Mouse (Mus musculus) G1E (cell line): ENCODE measurements at regions not wholly inside any gene's neighbourhood (a gene's known extent, or its start where the extent isn't known, plus 50 kb on each side); places are given as distances from the start of the nearest gene placed in this dataset.

Experiments used
- ATAC-seq: 2 replicates; pipeline ENCODE4 v1.8.0; 2016; ENCODE audit warnings: mild to moderate bottlenecking; ENCODE audit not compliant: insufficient number of reproducible peaks, poor library complexity, low FRiP score, severe bottlenecking; ENCODE audit errors: extremely low read depth
- DNase-seq: peaks from one replicate; pipeline ENCODE4 v3.0.0; 2012; ENCODE audit warnings: low spot score
- H3K27me3 ChIP-seq: 2 replicates; pipeline ENCODE4 v1.6.1; 2012; ENCODE audit warnings: mild to moderate bottlenecking, low read length, inconsistent platforms; ENCODE audit not compliant: insufficient read depth
- H3K36me3 ChIP-seq: replicated peaks from 2 replicates; pipeline ENCODE3; 2012; ENCODE audit warnings: mild to moderate bottlenecking, inconsistent platforms
- H3K4me1 ChIP-seq: 2 replicates; pipeline ENCODE4 v1.6.1; 2012; ENCODE audit warnings: low read depth, low read length, inconsistent platforms, mixed read lengths; ENCODE audit not compliant: insufficient read depth
- H3K4me3 ChIP-seq: 2 replicates; pipeline ENCODE4 v1.5.1; 2012; ENCODE audit warnings: low read depth, mild to moderate bottlenecking, inconsistent platforms, low read length, moderate library complexity, mixed read lengths
- H3K9me3 ChIP-seq: replicated peaks from 2 replicates; pipeline ENCODE4 v1.6.1; 2012; ENCODE audit warnings: inconsistent platforms
- CTCF ChIP-seq: IDR thresholded peaks from 2 replicates; pipeline ENCODE4 v1.5.1; 2012; ENCODE audit warnings: low read depth, low read length, inconsistent platforms, mixed read lengths
- GATA1 ChIP-seq: IDR thresholded peaks from 2 replicates; pipeline ENCODE4 v1.6.1; 2012; ENCODE audit warnings: borderline replicate concordance, low read length, inconsistent platforms, mixed read lengths
- GATA2 ChIP-seq: IDR thresholded peaks from 2 replicates; pipeline ENCODE4 v1.6.1; 2012; ENCODE audit warnings: low read depth, low read length, inconsistent platforms, borderline replicate concordance
- POLR2AphosphoS5 ChIP-seq: IDR thresholded peaks from 2 replicates; pipeline ENCODE4 v1.6.1; 2012; ENCODE audit warnings: low read depth, low read length, inconsistent platforms; ENCODE audit not compliant: insufficient replicate concordance
- TAL1 ChIP-seq: conservative IDR thresholded peaks from 2 replicates; pipeline ENCODE4 v1.6.1; 2012; ENCODE audit warnings: low read depth, low read length, inconsistent platforms, mixed read lengths

DNA sequence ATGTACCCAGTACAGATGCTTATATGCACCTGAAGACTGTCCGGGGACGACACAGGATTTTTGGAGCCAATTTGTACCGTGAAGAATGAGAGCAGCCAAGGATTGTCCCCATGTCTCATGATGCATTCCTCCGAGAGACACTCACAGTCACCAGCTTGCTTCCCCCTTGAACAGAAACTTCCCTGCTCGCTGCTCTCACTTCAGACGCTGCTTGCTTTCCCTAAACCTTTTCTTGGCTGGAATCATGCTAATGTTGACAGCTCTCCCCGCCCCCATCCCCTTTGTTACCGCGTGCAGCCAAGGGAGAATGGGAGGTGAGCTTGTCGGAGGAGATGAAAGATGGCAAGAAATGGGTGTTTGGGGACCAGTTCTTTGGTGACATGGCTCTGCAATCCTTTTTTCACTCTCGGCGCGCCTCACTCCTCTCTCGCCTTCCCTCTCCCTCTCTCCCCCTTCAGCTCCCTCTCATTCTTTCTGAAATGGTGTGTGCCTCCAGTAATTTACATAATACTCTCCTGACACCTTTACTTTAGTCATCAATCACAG is 661.9 kb downstream of the Bcl11a start:
- Histone ChIP-seq H3K9me3 (no peaks in the 10 kb centered on the region), H3K36me3 (no peaks in the 10 kb centered on the region), H3K4me1 (no peaks in the 10 kb centered on the region), H3K27me3 (no peaks in the 10 kb centered on the region; the same call in 1 of the 2 replicates), H3K4me3 (no peak overlapping the region)
- no peak for TF ChIP-seq GATA1
- no peak for TF ChIP-seq POLR2AphosphoS5
- no peak for TF ChIP-seq TAL1
- TF ChIP-seq CTCF, result no peak
- no peak for TF ChIP-seq GATA2
- DNase-seq (no peak), ATAC-seq (no peak)

DNA sequence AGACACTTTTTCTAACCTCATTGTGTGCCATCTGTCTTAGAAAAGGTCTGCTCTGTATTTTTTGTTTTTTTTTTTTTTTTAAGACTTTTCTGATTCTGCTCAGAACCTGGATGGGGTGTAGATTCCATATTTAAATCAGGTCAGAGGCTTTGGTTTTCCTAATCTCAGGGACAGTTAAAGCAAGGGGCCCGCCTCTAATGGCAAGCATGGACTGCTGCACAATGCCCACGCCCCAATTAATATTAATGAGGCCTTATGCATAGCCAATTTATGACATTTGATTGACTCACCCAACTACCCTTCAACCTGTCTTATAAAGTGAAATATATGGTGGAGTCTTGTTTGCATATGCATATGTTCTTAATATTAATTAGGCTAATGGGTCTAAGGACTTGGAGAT is 662.6 kb downstream of the Bcl11a start:
- TF ChIP-seq GATA1, result no peak
- TF ChIP-seq TAL1, result no peak
- TF ChIP-seq GATA2, result no peak
- TF ChIP-seq CTCF, result no peak
- TF ChIP-seq POLR2AphosphoS5, result no peak
- H3K27me3 ChIP-seq, result no peaks in the 10 kb centered on the region; the same call in 1 of the 2 replicates
- no peak overlapping the region for H3K4me3 ChIP-seq
- DNase-seq, result no peak
- ATAC-seq, result no peak
- H3K36me3 ChIP-seq, result no peaks in the 10 kb centered on the region
- no peaks in the 10 kb centered on the region for H3K9me3 ChIP-seq
- no peaks in the 10 kb centered on the region for H3K4me1 ChIP-seq

DNA sequence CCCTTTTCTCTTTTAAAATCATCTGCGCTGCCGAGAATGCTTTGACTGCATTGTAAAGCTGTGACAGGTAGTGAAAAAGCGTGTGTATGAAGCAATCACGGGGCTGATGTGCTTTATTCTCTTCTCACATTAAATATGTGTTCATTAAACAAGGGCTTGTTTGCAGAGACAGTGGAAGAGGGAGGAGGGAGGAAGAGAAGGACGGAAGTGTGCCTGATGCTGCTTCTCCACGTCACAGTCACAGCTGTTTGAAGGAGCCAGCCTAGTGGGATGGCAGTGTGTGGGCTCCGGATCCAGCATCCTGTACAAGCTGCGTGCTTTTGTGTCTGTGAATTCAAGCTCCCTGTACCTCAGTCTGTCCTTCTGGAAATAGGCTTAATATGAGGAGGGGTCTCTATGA is 664.7 kb downstream of the Bcl11a start:
- Histone ChIP-seq H3K36me3 (no peaks in the 10 kb centered on the region), H3K4me3 (no peak overlapping the region), H3K4me1 (no peaks in the 10 kb centered on the region), H3K27me3 (no peaks in the 10 kb centered on the region; the same call in 1 of the 2 replicates), H3K9me3 (no peaks in the 10 kb centered on the region)
- no peak for TF ChIP-seq POLR2AphosphoS5
- no peak for TF ChIP-seq CTCF
- TF ChIP-seq GATA1, result no peak
- TF ChIP-seq GATA2, result no peak
- no peak for ATAC-seq
- no peak for DNase-seq

DNA sequence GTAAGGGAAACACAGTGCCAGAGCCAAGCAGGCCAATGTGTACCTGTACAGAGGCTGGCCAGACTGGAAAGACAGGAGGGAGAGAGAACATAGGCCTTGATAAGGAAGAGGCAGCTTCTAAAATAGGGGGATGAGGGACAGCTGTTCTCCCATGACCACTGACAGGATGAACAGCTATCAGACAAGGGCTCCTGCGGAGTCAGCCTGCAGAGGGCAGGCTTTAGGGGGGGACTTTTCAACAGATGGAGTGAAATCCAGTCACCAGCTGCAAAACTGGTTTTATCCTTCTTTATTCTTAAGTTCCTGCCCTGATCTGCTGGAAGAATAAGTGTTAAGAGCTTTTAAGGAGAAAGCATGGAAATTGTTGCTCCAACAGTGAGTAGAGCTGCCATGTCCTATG is 665.6 kb downstream of the Bcl11a start:
- no peak overlapping the region for H3K4me3 ChIP-seq
- H3K36me3 ChIP-seq, result no peaks in the 10 kb centered on the region
- no peaks in the 10 kb centered on the region for H3K4me1 ChIP-seq
- DNase-seq, result no peak
- no peak for TF ChIP-seq TAL1
- TF ChIP-seq GATA1, result no peak
- no peak for TF ChIP-seq POLR2AphosphoS5
- no peak for TF ChIP-seq CTCF
- no peak for TF ChIP-seq GATA2
- H3K27me3 ChIP-seq, result no peaks in the 10 kb centered on the region; the same call in 1 of the 2 replicates
- H3K9me3 ChIP-seq, result no peaks in the 10 kb centered on the region
- no peak for ATAC-seq

DNA sequence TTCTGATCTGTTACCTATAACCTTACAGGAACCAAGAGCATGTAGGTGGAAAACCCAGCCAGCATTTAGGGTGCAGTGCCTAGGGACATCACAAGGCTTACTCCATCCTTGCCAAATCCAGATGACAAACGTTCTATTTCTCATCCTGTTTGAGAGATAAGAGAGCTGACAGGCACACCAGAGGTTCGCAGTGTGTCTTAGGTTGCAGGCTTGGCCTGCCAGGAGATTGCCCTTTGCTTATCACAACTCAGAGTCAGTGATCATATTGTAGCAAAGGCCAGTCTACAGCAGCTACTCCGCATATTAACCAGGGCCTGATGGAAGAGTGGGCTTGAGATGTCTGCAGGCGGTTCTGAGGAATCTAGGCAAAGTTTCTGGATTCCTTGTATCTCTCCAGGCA is 668.0 kb downstream of the Bcl11a start:
- no peaks in the 10 kb centered on the region for H3K4me1 ChIP-seq
- H3K9me3 ChIP-seq, result no peaks in the 10 kb centered on the region
- DNase-seq (no peak), ATAC-seq (no peak)
- no peak for TF ChIP-seq GATA1
- TF ChIP-seq TAL1, result no peak
- no peak for TF ChIP-seq GATA2
- TF ChIP-seq CTCF, result no peak
- no peak for TF ChIP-seq POLR2AphosphoS5
- no peak overlapping the region for H3K4me3 ChIP-seq
- no peaks in the 10 kb centered on the region; the same call in 1 of the 2 replicates for H3K27me3 ChIP-seq
- no peaks in the 10 kb centered on the region for H3K36me3 ChIP-seq

DNA sequence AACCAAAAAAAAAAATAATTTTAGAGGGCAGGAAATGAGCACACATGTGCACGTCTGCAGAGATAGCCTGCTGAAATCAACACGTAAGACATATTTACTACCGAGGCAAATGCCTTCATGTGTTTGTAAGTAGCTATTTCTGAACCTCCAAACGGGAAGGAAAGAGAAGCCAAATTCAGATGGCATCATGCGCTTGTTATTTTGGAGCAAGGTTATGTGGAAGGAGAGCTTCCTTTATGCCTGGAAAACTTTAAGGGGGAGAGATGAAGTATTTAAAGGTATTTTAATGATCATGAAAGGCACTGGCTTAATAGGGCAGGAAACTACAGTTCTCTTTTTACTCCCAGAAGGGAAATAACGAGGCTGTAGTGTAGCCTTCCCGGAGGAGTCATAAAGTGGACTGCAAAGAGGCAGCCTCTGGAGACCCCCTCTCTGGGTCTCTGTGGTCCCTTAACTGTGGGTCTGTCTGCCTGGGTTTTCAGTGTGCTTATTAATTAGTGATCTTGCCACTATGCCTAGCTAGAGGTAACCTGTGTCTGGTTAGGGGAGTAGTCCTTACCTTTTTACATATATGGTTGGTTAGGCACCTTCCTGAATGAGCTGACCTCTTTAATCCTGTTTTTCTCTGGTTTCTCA is 672.4 kb downstream of the Bcl11a start:
- no peak for DNase-seq
- Histone ChIP-seq H3K4me1 (no peaks in the 10 kb centered on the region), H3K9me3 (no peaks in the 10 kb centered on the region), H3K27me3 (no peaks in the 10 kb centered on the region), H3K4me3 (no peak overlapping the region), H3K36me3 (no peaks in the 10 kb centered on the region)
- TF ChIP-seq TAL1 (no peak), POLR2AphosphoS5 (no peak), CTCF (no peak), GATA2 (no peak), GATA1 (no peak)
- no peak for ATAC-seq
